Mouse (Mus musculus): Measurements from ENCODE around the gene Il4. TPM values are rescaled to one million over a fixed set of nuclear protein-coding genes. Genes with fewer than 3 reads are reported as not detected.

Il4 gene
- polyA plus RNA-seq, 1 experiment from 2014 or later, result 3.1 TPM

DNA sequence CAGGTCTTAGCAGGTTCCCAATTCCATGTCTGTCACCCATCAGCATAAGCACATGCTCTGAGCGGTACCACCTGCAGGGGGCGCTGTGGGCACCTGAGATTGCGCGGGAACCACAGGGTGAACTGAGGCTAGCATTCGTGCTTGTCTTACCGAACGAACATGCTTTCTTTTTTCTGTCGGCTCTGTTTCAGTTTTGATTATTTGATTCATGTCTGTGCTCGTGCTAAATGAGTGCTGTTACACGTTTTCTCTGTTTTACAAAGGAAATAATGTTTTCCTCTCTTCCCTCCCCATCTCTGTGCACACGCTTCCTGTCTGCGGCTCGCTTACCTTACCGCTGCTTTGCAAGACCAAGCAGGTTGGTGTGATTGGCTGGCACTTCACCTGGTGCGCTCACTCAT lies 28.1 kb downstream of the Il4 start:
- no peaks in the 10 kb centered on the region for H3K9me3 ChIP-seq (ENCODE audit: control insufficient read depth, low read length)
- DNase-seq (ENCODE audit: low spot score, missing footprints) (peak; percentile 94), ATAC-seq (ENCODE audit: low FRiP score) (no peak)
- H3K9ac ChIP-seq (ENCODE audit: low read length), result no peak overlapping the region
- no peak overlapping the region for H3K4me2 ChIP-seq
- H3K36me3 ChIP-seq (ENCODE audit: control insufficient read depth, insufficient read depth, low read length), result peaks cover 17% of the 10 kb centered on the region
- H3K4me1 ChIP-seq (ENCODE audit: control insufficient read depth, insufficient read depth, low read length), result no peaks in the 10 kb centered on the region
- H3K27me3 ChIP-seq (ENCODE audit: control insufficient read depth, insufficient read depth, low read length), result no peaks in the 10 kb centered on the region
- H3K27ac ChIP-seq (ENCODE audit: low read depth, low read length), result no peak overlapping the region
- 41% methylated on average over 15 of the region's 15 CpGs for WGBS
- H3K4me3 ChIP-seq (ENCODE audit: low read depth, low read length), result no peak overlapping the region

DNA sequence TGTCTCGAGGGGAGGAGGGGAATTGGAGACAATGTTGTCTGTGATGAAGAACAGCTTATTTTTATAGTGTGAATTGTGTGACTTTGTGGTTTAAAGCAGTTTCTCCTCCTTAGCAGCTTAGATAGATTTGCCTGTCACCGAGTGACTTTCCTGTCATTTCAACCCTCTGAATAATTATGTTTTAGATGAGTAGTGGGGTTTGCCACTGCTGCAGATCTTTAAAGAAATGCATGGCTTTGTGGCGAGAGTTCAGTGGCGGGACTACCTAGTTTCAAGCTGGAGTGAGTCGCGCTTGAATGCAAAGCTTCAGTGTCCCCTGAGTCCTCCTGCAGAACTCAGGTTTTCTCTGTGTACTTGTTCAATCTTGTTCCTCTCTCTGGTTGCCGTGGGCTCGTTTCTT lies 30.2 kb downstream of the Il4 start:
- ATAC-seq (ENCODE audit: low FRiP score), result no peak
- DNase-seq (ENCODE audit: low spot score, missing footprints), result no peak
- no peaks in the 10 kb centered on the region for H3K4me1 ChIP-seq (ENCODE audit: control insufficient read depth, insufficient read depth, low read length)
- no peak overlapping the region for H3K4me3 ChIP-seq (ENCODE audit: low read depth, low read length)
- 77% methylated on average over 8 of the region's 8 CpGs for WGBS
- H3K4me2 ChIP-seq, result no peak overlapping the region
- H3K36me3 ChIP-seq (ENCODE audit: control insufficient read depth, insufficient read depth, low read length), result 0 out of 2 replicates have a peak, but pooled peaks cover 2% of the 10 kb centered on the region
- H3K9ac ChIP-seq (ENCODE audit: low read length), result no peak overlapping the region
- H3K27me3 ChIP-seq (ENCODE audit: control insufficient read depth, insufficient read depth, low read length), result no peaks in the 10 kb centered on the region
- H3K27ac ChIP-seq (ENCODE audit: low read depth, low read length), result no peak overlapping the region
- H3K9me3 ChIP-seq (ENCODE audit: control insufficient read depth, low read length), result no peaks in the 10 kb centered on the region

DNA sequence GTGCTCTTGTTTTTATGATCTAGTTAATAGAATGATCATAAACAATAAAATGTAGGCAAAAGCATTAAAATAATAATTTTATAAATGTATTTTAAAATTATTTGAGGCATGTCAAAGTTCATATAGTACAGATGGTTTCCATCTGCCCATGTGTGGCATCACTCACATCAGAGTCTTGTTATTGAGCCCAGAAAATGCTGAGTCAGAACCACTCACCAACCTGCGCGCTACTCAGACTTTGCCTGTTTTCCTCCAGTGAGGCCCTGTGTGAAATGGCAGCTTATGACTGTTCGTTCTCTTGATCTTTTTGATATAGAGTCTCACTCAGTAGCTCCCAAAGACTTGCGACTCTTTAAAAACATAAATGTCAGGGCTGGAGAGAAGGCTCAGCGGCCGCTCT lies 33.0 kb downstream of the Il4 start:
- H3K36me3 ChIP-seq (ENCODE audit: control insufficient read depth, insufficient read depth, low read length), result peaks cover 8% of the 10 kb centered on the region; the same call in 1 of the 2 replicates
- H3K9ac ChIP-seq (ENCODE audit: low read length), result no peak overlapping the region
- H3K4me3 ChIP-seq (ENCODE audit: low read depth, low read length), result no peak overlapping the region
- DNase-seq (ENCODE audit: low spot score, missing footprints) (no peak), ATAC-seq (ENCODE audit: low FRiP score) (no peak)
- no peaks in the 10 kb centered on the region for H3K4me1 ChIP-seq (ENCODE audit: control insufficient read depth, insufficient read depth, low read length)
- no peaks in the 10 kb centered on the region for H3K9me3 ChIP-seq (ENCODE audit: control insufficient read depth, low read length)
- no peaks in the 10 kb centered on the region for H3K27me3 ChIP-seq (ENCODE audit: control insufficient read depth, insufficient read depth, low read length)
- no peak overlapping the region for H3K4me2 ChIP-seq
- no peak overlapping the region for H3K27ac ChIP-seq (ENCODE audit: low read depth, low read length)
- WGBS, result 93% methylated on average over 6 of the region's 6 CpGs

- Histone ChIP-seq H3K9me3 (ENCODE audit: control insufficient read depth, low read length) (no peaks in the 10 kb centered on the region), H3K4me2 (no peak overlapping the region), H3K27ac (ENCODE audit: low read depth, low read length) (no peak overlapping the region), H3K9ac (ENCODE audit: low read length) (no peak overlapping the region), H3K4me3 (ENCODE audit: low read depth, low read length) (no peak overlapping the region), H3K27me3 (ENCODE audit: control insufficient read depth, insufficient read depth, low read length) (no peaks in the 10 kb centered on the region), H3K4me1 (ENCODE audit: control insufficient read depth, insufficient read depth, low read length) (no peaks in the 10 kb centered on the region), H3K36me3 (ENCODE audit: control insufficient read depth, insufficient read depth, low read length) (peaks cover 8% of the 10 kb centered on the region; the same call in 1 of the 2 replicates)
- WGBS, result 67% methylated on average over 3 of the region's 3 CpGs
- ATAC-seq (ENCODE audit: low FRiP score), result no peak
- DNase-seq (ENCODE audit: low spot score, missing footprints), result peak; percentile 85
These were observed 33.6 kb downstream of the Il4 start for GRCm38 (mm10) chr11:53584849-53585248.

DNA sequence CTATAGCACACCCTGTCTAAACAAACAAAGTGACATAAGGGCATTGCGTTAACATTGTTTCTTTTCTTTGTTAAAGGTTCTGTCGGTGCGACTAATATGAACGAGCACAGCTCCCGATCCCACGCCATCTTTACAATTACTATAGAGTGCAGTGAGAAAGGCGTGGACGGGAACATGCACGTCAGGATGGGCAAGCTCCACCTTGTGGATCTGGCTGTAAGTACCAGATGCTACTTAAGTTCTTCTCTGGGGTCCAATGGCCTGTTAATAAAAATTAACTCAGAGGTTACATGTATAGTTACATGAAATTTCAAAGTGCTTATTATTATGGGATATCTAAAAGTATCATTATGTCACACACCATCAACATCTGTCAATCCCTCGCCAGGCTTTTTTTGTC lies 35.3 kb downstream of the Il4 start:
- WGBS, result 76% methylated on average over 10 of the region's 10 CpGs

DNA sequence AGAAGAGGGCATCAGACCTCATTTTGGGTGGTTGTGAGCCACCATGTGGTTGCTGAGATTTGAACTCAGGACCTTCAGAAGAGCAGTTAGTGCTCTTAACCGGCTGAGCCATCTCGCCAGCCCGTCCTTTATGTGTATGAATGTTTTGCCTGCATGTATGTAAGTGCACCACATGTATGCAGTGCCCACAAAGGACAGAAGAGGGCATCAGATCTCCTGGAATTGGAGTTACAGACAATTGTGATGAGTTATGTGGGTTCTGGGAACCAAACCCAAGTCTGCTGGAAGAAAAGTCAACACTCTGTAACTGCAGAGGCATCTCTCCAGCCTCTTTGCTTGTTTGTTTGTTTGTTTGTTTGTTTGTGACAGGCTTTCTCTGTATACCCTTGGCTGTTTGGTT lies 37.9 kb downstream of the Il4 start:
- DNase-seq (ENCODE audit: low spot score, missing footprints) (no peak), ATAC-seq (ENCODE audit: low FRiP score) (no peak)
- no peak overlapping the region for H3K4me3 ChIP-seq (ENCODE audit: low read depth, low read length)
- no peaks in the 10 kb centered on the region for H3K9me3 ChIP-seq (ENCODE audit: control insufficient read depth, low read length)
- no peak overlapping the region for H3K27ac ChIP-seq (ENCODE audit: low read depth, low read length)
- no peaks in the 10 kb centered on the region for H3K27me3 ChIP-seq (ENCODE audit: control insufficient read depth, insufficient read depth, low read length)
- H3K36me3 ChIP-seq (ENCODE audit: control insufficient read depth, insufficient read depth, low read length), result peaks cover 12% of the 10 kb centered on the region
- H3K9ac ChIP-seq (ENCODE audit: low read length), result no peak overlapping the region
- no peak overlapping the region for H3K4me2 ChIP-seq
- WGBS, result 95% methylated on average over 3 of the region's 3 CpGs
- no peaks in the 10 kb centered on the region for H3K4me1 ChIP-seq (ENCODE audit: control insufficient read depth, insufficient read depth, low read length)

More for the DNA sequence above, 35.3 kb downstream of the Il4 start:
- peaks cover 12% of the 10 kb centered on the region for H3K36me3 ChIP-seq (ENCODE audit: control insufficient read depth, insufficient read depth, low read length)
- no peaks in the 10 kb centered on the region for H3K4me1 ChIP-seq (ENCODE audit: control insufficient read depth, insufficient read depth, low read length)
- H3K9ac ChIP-seq (ENCODE audit: low read length), result no peak overlapping the region
- no peak overlapping the region for H3K4me2 ChIP-seq
- no peak overlapping the region for H3K4me3 ChIP-seq (ENCODE audit: low read depth, low read length)
- ATAC-seq (ENCODE audit: low FRiP score), result no peak
- H3K9me3 ChIP-seq (ENCODE audit: control insufficient read depth, low read length), result no peaks in the 10 kb centered on the region
- H3K27ac ChIP-seq (ENCODE audit: low read depth, low read length), result no peak overlapping the region
- no peak for DNase-seq (ENCODE audit: low spot score, missing footprints)
- no peaks in the 10 kb centered on the region for H3K27me3 ChIP-seq (ENCODE audit: control insufficient read depth, insufficient read depth, low read length)

DNA sequence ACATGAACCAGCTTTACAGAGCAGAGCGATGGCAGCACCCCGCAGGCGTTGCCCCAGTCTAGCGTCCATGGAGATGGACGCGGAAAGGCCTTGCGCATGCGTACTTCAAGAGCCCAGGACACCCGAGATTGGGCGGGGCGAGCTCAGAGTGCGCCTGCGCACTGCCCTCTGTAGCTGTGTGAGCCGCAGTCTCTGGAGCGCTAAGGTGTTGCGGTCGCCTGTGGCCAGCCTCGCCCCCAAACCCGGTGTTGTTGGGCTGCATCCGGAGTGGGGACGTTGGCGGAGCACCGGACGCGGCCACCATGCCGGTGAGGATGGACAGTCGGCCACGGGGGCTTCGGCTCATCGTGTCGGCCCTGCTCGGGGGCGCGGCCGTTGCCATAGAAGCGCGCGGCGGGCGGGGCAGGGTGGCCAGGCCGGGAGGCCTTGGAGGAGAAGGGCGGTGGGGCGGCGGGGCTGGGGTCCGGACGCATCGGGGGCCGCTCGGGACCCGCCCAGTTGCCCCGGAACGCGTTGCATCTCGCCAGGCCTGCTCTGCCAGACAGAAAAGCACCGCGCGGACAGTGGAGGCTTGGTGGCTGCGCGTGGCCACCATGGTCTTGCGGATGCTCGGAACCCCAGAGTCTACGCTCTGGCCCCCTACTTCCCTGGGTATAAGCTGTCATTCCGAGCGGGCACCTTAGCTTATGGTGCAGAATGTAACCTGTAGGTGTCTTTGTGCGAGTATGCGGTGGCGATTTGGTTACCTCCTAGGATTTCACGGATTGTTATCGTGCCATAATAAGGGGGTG lies 51.0 kb downstream of the Il4 start, which contains the start of gene Kif3a:
Gene Kif3a, plus strand, starts transcription at position 156 of the 791 bp plus-strand sequence.
- Histone ChIP-seq H3K4me2 (peak within 1 kb of the TSS; percentile 73), H3K27ac (ENCODE audit: low read depth, low read length) (peak within 1 kb of the TSS; percentile 76), H3K9me3 (ENCODE audit: control insufficient read depth, low read length) (no peaks in the 10 kb centered on the region), H3K36me3 (ENCODE audit: control insufficient read depth, insufficient read depth, low read length) (no peaks in the 10 kb centered on the region), H3K27me3 (ENCODE audit: control insufficient read depth, insufficient read depth, low read length) (no peaks in the 10 kb centered on the region), H3K4me1 (ENCODE audit: control insufficient read depth, insufficient read depth, low read length) (peaks cover 2% of the 10 kb centered on the region), H3K4me3 (ENCODE audit: low read depth, low read length) (peak within 1 kb of the TSS; percentile 86), H3K9ac (ENCODE audit: low read length) (peak within 1 kb of the TSS; percentile 78)
- peak; percentile 100 for DNase-seq (ENCODE audit: low spot score, missing footprints)
- ATAC-seq (ENCODE audit: low FRiP score), result peak; percentile 97
- under 1% methylated on average over 69 of the region's 69 CpGs for WGBS

GRCm38 (mm10) chr11:53566646-53567045 lies 51.8 kb downstream of the Il4 start:
- H3K9ac ChIP-seq (ENCODE audit: low read length), result peak overlapping the region; percentile 30; the same call in 1 of the 2 replicates
- H3K4me1 ChIP-seq (ENCODE audit: control insufficient read depth, insufficient read depth, low read length), result peaks cover 2% of the 10 kb centered on the region
- peak overlapping the region; percentile 86 for H3K4me3 ChIP-seq (ENCODE audit: low read depth, low read length)
- H3K9me3 ChIP-seq (ENCODE audit: control insufficient read depth, low read length), result no peaks in the 10 kb centered on the region
- DNase-seq (ENCODE audit: low spot score, missing footprints) (peak; percentile 82), ATAC-seq (ENCODE audit: low FRiP score) (peak; percentile 43)
- peak overlapping the region; percentile 73 for H3K4me2 ChIP-seq
- no peak overlapping the region for H3K27ac ChIP-seq (ENCODE audit: low read depth, low read length)
- no peaks in the 10 kb centered on the region for H3K36me3 ChIP-seq (ENCODE audit: control insufficient read depth, insufficient read depth, low read length)
- H3K27me3 ChIP-seq (ENCODE audit: control insufficient read depth, insufficient read depth, low read length), result no peaks in the 10 kb centered on the region
- 87% methylated on average over 4 of the region's 4 CpGs for WGBS

- no peaks in the 10 kb centered on the region for H3K27me3 ChIP-seq (ENCODE audit: control insufficient read depth, insufficient read depth, low read length)
- peaks cover 2% of the 10 kb centered on the region; the same call in 1 of the 2 replicates for H3K4me1 ChIP-seq (ENCODE audit: control insufficient read depth, insufficient read depth, low read length)
- H3K36me3 ChIP-seq (ENCODE audit: control insufficient read depth, insufficient read depth, low read length), result no peaks in the 10 kb centered on the region
- no peak overlapping the region for H3K4me3 ChIP-seq (ENCODE audit: low read depth, low read length)
- H3K9ac ChIP-seq (ENCODE audit: low read length), result no peak overlapping the region
- ATAC-seq (ENCODE audit: low FRiP score), result no peak
- no peaks in the 10 kb centered on the region for H3K9me3 ChIP-seq (ENCODE audit: control insufficient read depth, low read length)
- H3K27ac ChIP-seq (ENCODE audit: low read depth, low read length), result no peak overlapping the region
- WGBS, result 79% methylated on average over 2 of the region's 2 CpGs
- no peak overlapping the region for H3K4me2 ChIP-seq
- DNase-seq (ENCODE audit: low spot score, missing footprints), result no peak
These were observed 56.5 kb downstream of the Il4 start for GRCm38 (mm10) chr11:53561986-53562385.

All from midbrain, embryonic 11.5 days (tissue).